12 mouse cellular contexts compared by ENCODE assay signal in the genomic region with DNA sequence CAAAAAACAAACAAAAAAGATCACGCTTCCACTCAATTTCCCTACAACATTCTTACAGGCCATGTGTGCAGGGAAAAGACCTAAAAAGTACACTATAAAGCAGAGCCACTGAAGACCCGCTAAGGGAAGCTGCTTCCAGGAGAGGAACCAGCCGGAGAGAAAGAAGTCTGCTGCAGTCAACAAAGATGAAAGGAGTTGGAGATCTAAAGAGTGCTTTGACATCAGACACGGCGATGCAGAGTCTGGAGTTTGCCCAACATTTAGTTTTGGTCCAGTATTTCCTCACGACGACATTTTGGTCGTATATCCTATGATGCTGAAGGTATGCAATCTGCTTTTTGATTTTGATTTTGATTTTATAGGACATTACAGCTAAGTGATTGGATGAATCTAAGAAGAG.
"Had no signal": no experiment of that assay in that cellular context is flagged by ENCODE, and none has a peak within 500 bp of the region (broad histone marks: within the 10 kb centered on the region; RNA-seq: fewer than 3 reads in every experiment).

No protein-coding gene starts in this region.

- H3K4me2 ChIP-seq: kidney, embryonic 15.5 days; limb, embryonic 15.5 days; liver, embryonic 12.5 days; lung, embryonic 14.5 days; neural tube, embryonic 12.5 days had no signal

- DNase-seq: kidney, adult 11 months; kidney, postnatal 14 days; lung, embryonic 14.5 days; lung, postnatal 10 days; lung, postnatal 4 days; midbrain, embryonic 14.5 days had no signal

- H3K27me3 ChIP-seq: kidney, embryonic 15.5 days; limb, embryonic 15.5 days; liver, embryonic 12.5 days; neural tube, embryonic 12.5 days had no signal

- H3K27ac ChIP-seq: kidney, embryonic 15.5 days; limb, embryonic 15.5 days; midbrain, embryonic 10.5 days; neural tube, embryonic 12.5 days had no signal

- H3K9me3 ChIP-seq: kidney, embryonic 15.5 days; limb, embryonic 15.5 days; liver, embryonic 12.5 days; midbrain, embryonic 10.5 days; neural tube, embryonic 12.5 days had no signal

- H3K36me3 ChIP-seq: neural tube, embryonic 12.5 days had no signal

- H3K9ac ChIP-seq: kidney, embryonic 15.5 days; limb, embryonic 15.5 days; liver, embryonic 12.5 days; lung, embryonic 14.5 days; neural tube, embryonic 12.5 days had no signal

- ATAC-seq: liver, embryonic 12.5 days had no signal

- H3K4me3 ChIP-seq: kidney, embryonic 15.5 days; limb, embryonic 15.5 days; liver, embryonic 12.5 days; midbrain, embryonic 10.5 days; myocyte; neural tube, embryonic 12.5 days had no signal
